13 mouse cellular contexts compared by ENCODE assay signal in the genomic region with DNA sequence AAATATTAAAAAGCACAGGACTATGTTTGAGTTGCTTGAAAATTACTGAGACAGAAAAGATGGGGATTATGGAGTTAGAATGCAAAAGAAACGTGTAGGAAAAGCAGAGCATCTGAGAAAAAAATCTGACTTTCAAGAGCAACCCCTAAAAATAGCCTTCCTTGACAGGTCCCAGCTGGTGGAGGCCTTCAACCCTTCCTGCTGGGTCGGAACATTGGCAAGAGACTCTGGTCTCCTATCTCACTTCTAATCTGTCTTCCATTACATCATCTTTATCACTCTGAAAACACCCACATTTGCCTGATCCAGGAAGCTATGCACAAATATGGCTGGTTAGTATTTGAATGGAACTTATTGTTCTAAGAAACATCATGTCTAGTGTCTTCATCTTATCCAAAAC.
DNase-seq lines count a peak whose midpoint lies in the region; ATAC-seq lines count a peak whose summit lies in the region.
"Had no signal": no experiment of that assay in that cellular context is flagged by ENCODE, and none has a peak within 500 bp of the region (broad histone marks: within the 10 kb centered on the region; RNA-seq: fewer than 3 reads in every experiment).

No protein-coding gene starts in this region.

- no peak overlapping the region for H3K27ac ChIP-seq in heart, embryonic 12.5 days (ENCODE audit: poor library complexity, severe bottlenecking)
- H3K27ac ChIP-seq in heart, embryonic 10.5 days = no peak overlapping the region
- H3K27ac ChIP-seq in forebrain, embryonic 15.5 days (replicated peaks) = no peak overlapping the region
- H3K27ac ChIP-seq: embryonic facial prominence, embryonic 13.5 days; hindbrain, embryonic 15.5 days; limb, embryonic 15.5 days had no signal

- H3K4me2 ChIP-seq in heart, embryonic 12.5 days = no peak overlapping the region
- no peak overlapping the region for H3K4me2 ChIP-seq in forebrain, embryonic 15.5 days (replicated peaks)
- H3K4me2 ChIP-seq: embryonic facial prominence, embryonic 13.5 days; hindbrain, embryonic 15.5 days; limb, embryonic 15.5 days had no signal

- H3K9ac ChIP-seq in heart, embryonic 12.5 days = no peak overlapping the region
- H3K9ac ChIP-seq in forebrain, embryonic 15.5 days (replicated peaks) = no peak overlapping the region
- H3K9ac ChIP-seq: embryonic facial prominence, embryonic 13.5 days; hindbrain, embryonic 15.5 days; limb, embryonic 15.5 days had no signal

- H3K9me3 ChIP-seq in heart, embryonic 12.5 days (replicated peaks) = no peaks in the 10 kb centered on the region
- H3K9me3 ChIP-seq in heart, embryonic 10.5 days = no peaks in the 10 kb centered on the region
- H3K9me3 ChIP-seq in forebrain, embryonic 15.5 days = no peaks in the 10 kb centered on the region
- H3K9me3 ChIP-seq: embryonic facial prominence, embryonic 13.5 days; hindbrain, embryonic 15.5 days; limb, embryonic 15.5 days had no signal

- H3K27me3 ChIP-seq in heart, embryonic 12.5 days (replicated peaks) = no peaks in the 10 kb centered on the region
- H3K27me3 ChIP-seq in heart, embryonic 10.5 days (ENCODE audit: insufficient read depth, poor library complexity, severe bottlenecking) = no peaks in the 10 kb centered on the region
- H3K27me3 ChIP-seq in forebrain, embryonic 15.5 days = no peaks in the 10 kb centered on the region
- H3K27me3 ChIP-seq: embryonic facial prominence, embryonic 13.5 days; hindbrain, embryonic 15.5 days; limb, embryonic 15.5 days had no signal

- 9% methylated on average over 2 of the region's 2 CpGs for WGBS in heart, embryonic 12.5 days
- 25% methylated on average over 2 of the region's 2 CpGs for WGBS in heart, embryonic 10.5 days
- WGBS in forebrain, embryonic 15.5 days = 51% methylated on average over 2 of the region's 2 CpGs

- no peak for DNase-seq in heart, embryonic 10.5 days (ENCODE audit: low spot score)
- peak; percentile 1 for DNase-seq in adrenal gland, postnatal 10 days
- DNase-seq in brain, adult 2 months (ENCODE audit: low read depth, low spot score) = peak; percentile 11
- DNase-seq in kidney, postnatal 4 days = peak; percentile 59 to 72
- no peak for DNase-seq in embryo, embryonic 10 days (ENCODE audit: low spot score)
- DNase-seq: retina, postnatal 1 day; thymus, postnatal 4 days had no signal

- no peaks in the 10 kb centered on the region for H3K36me3 ChIP-seq in heart, embryonic 12.5 days
- H3K36me3 ChIP-seq in heart, embryonic 10.5 days = no peaks in the 10 kb centered on the region
- no peaks in the 10 kb centered on the region for H3K36me3 ChIP-seq in forebrain, embryonic 15.5 days
- H3K36me3 ChIP-seq: embryonic facial prominence, embryonic 13.5 days; hindbrain, embryonic 15.5 days; limb, embryonic 15.5 days had no signal

- no peaks in the 10 kb centered on the region for H3K4me1 ChIP-seq in heart, embryonic 12.5 days (replicated peaks)
- H3K4me1 ChIP-seq in heart, embryonic 10.5 days = no peaks in the 10 kb centered on the region
- no peaks in the 10 kb centered on the region for H3K4me1 ChIP-seq in forebrain, embryonic 15.5 days
- H3K4me1 ChIP-seq: embryonic facial prominence, embryonic 13.5 days; hindbrain, embryonic 15.5 days; limb, embryonic 15.5 days had no signal

- peak; percentile 18; the same call in 1 of the 2 replicates for ATAC-seq in heart, embryonic 12.5 days (ENCODE audit: insufficient number of reproducible peaks, low FRiP score)
- ATAC-seq in forebrain, embryonic 15.5 days (replicated peaks) = no peak
- ATAC-seq: forebrain, embryonic 16.5 days had no signal

- no peak overlapping the region for H3K4me3 ChIP-seq in heart, embryonic 12.5 days
- no peak overlapping the region for H3K4me3 ChIP-seq in heart, embryonic 10.5 days
- H3K4me3 ChIP-seq in forebrain, embryonic 15.5 days = no peak overlapping the region
- H3K4me3 ChIP-seq: embryonic facial prominence, embryonic 13.5 days; hindbrain, embryonic 15.5 days; limb, embryonic 15.5 days had no signal

Comparison
In these comparisons a context has a peak if more than half of its experiments do, and no peak if none do; other contexts are left out.
1. DNase-seq: peak in adrenal gland, postnatal 10 days (single experiment), brain, adult 2 months (single experiment) and kidney, postnatal 4 days (2 of 2); none in heart, embryonic 10.5 days (single experiment) and embryo, embryonic 10 days (single experiment).